Mouse (Mus musculus): ENCODE data around the gene Chst11. TPM values are rescaled to one million over a fixed set of nuclear protein-coding genes. Genes with fewer than 3 reads are reported as not detected.

Chst11 gene
- total and polyA plus RNA-seq, 3 experiments: 3.1 to 10.6 TPM; not detected in 1

- TF ChIP-seq JUND (IDR thresholded peaks at IDR 0.05; ENCODE audit: low read depth, low read length) (no peak), POLR2AphosphoS5 (IDR thresholded peaks at IDR 0.05; ENCODE audit: borderline replicate concordance, low read depth, low read length) (no peak), MEF2A (IDR thresholded peaks at IDR 0.05; ENCODE audit: extremely low read depth, insufficient replicate concordance, low read depth, low read length, poor library complexity, severe bottlenecking) (no peak), TAL1 (IDR thresholded peaks at IDR 0.05; ENCODE audit: low read length) (peak; percentile 89), UBTF (IDR thresholded peaks at IDR 0.05; ENCODE audit: borderline replicate concordance, insufficient read depth, low read depth, low read length) (no peak), ETS1 (IDR thresholded peaks at IDR 0.05; ENCODE audit: low read depth, low read length) (peak; percentile 61), GABPA (IDR thresholded peaks at IDR 0.05; ENCODE audit: low read depth, low read length) (no peak), CTCF (IDR thresholded peaks at IDR 0.05 in 2 of 3, conservative IDR thresholded peaks at IDR 0.05 in 1 of 3; ENCODE audit: control insufficient read depth in 1 of 3, insufficient read depth in 1 of 3, low read depth in 2 of 3, low read length in 3 of 3, poor library complexity in 1 of 3, severe bottlenecking in 1 of 3) (no peak), MYB (IDR thresholded peaks at IDR 0.05; ENCODE audit: low read depth, low read length) (peak; percentile 42; the same call in 1 of the 2 replicates), SIN3A (IDR thresholded peaks at IDR 0.05; ENCODE audit: low read length) (peak; percentile 65), POLR2AphosphoS2 (IDR thresholded peaks at IDR 0.05; ENCODE audit: low read length) (no peak), BHLHE40 (IDR thresholded peaks at IDR 0.05; ENCODE audit: borderline replicate concordance, low read depth, low read length) (no peak), MAFK (IDR thresholded peaks at IDR 0.05; ENCODE audit: borderline replicate concordance, low read depth, low read length) (no peak)
Measured at GRCm38 (mm10) chr10:82962018-82962417, 23.3 kb upstream of the Chst11 start (continued).

DNA sequence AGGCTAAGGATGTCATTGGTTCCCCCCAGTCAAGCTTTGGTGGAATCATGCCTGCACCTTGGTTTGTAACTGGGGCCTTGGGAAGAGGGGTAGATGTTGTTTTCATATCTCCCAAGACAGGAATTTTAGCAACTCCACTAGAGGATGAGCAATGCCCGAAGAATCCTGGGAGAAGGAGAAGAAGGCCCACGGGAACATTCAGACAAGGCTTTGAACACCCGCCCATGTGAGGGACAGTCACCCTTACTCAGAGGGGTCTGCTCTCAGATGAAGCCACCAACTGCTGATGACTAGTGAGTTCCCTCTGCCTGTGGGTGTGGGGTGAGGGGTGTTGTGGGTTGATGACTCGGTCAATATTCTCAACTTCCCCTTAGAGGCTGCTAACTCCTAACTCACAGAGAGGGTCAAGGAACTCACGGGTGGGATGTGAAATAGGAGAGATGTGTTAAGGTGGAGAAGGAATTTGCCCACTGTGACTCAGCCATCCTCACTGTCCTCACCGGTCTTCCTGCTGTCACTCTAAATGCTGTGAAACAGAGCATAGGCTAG, 22.8 kb upstream of the Chst11 start:
- no peak overlapping the region for H3K9ac ChIP-seq (ENCODE audit: control insufficient read depth, low read depth, low read length, poor library complexity, severe bottlenecking)
- H3K79me2 ChIP-seq (ENCODE audit: control insufficient read depth, insufficient read depth, low read length, poor library complexity): no peaks in the 10 kb centered on the region
- DNase-seq (ENCODE audit: low read depth, low spot score): peak; percentile 54
- H3K4me3 ChIP-seq (ENCODE audit: control insufficient read depth in 1 of 2, insufficient read depth in 1 of 2, low read depth in 2 of 2, low read length in 2 of 2): no peak overlapping the region
- TF ChIP-seq UBTF (IDR thresholded peaks at IDR 0.05; ENCODE audit: borderline replicate concordance, insufficient read depth, low read depth, low read length) (no peak), ETS1 (IDR thresholded peaks at IDR 0.05; ENCODE audit: low read depth, low read length) (no peak), SMC3 (IDR thresholded peaks at IDR 0.05; ENCODE audit: low read depth, low read length) (no peak), RCOR1 (IDR thresholded peaks at IDR 0.05; ENCODE audit: low read depth, low read length) (no peak), MAX (IDR thresholded peaks at IDR 0.05; ENCODE audit: low read length) (no peak), NELFE (IDR thresholded peaks at IDR 0.05; ENCODE audit: low read depth, low read length) (no peak), ELF1 (IDR thresholded peaks at IDR 0.05; ENCODE audit: low read depth, low read length) (no peak), EP300 (IDR thresholded peaks at IDR 0.05; ENCODE audit: low read depth in 1 of 2, low read length in 2 of 2) (0 out of 4 replicates have a peak, but pooled peaks of 1 of the 2 experiments have one; percentile 6), MYB (IDR thresholded peaks at IDR 0.05; ENCODE audit: low read depth, low read length) (no peak), POLR2AphosphoS2 (IDR thresholded peaks at IDR 0.05; ENCODE audit: low read length) (no peak), ZC3H11A (IDR thresholded peaks at IDR 0.05; ENCODE audit: low read depth, low read length) (no peak), SIN3A (IDR thresholded peaks at IDR 0.05; ENCODE audit: low read length) (no peak), USF1 (IDR thresholded peaks at IDR 0.05; ENCODE audit: low read depth, low read length) (no peak), CTCF (IDR thresholded peaks at IDR 0.05 in 2 of 3, conservative IDR thresholded peaks at IDR 0.05 in 1 of 3; ENCODE audit: control insufficient read depth in 1 of 3, insufficient read depth in 1 of 3, low read depth in 2 of 3, low read length in 3 of 3, poor library complexity in 1 of 3, severe bottlenecking in 1 of 3) (no peak), CHD1 (IDR thresholded peaks at IDR 0.05; ENCODE audit: low read depth, low read length) (no peak), POLR2AphosphoS5 (IDR thresholded peaks at IDR 0.05; ENCODE audit: borderline replicate concordance, low read depth, low read length) (no peak), CHD2 (IDR thresholded peaks at IDR 0.05; ENCODE audit: low read length) (no peak), HCFC1 (IDR thresholded peaks at IDR 0.05; ENCODE audit: low read depth, low read length) (no peak), TBP (IDR thresholded peaks at IDR 0.05; ENCODE audit: low read depth, low read length) (0 out of 2 replicates have a peak, but pooled peaks have one; percentile 34), RAD21 (IDR thresholded peaks at IDR 0.05; ENCODE audit: low read depth, low read length) (no peak), MAZ (IDR thresholded peaks at IDR 0.05; ENCODE audit: low read depth, low read length) (no peak), ZNF384 (IDR thresholded peaks at IDR 0.05; ENCODE audit: low read depth, low read length) (no peak), KAT2A (conservative IDR thresholded peaks at IDR 0.05; ENCODE audit: low read depth, low read length) (no peak), GABPA (IDR thresholded peaks at IDR 0.05; ENCODE audit: low read depth, low read length) (no peak), POLR2A (IDR thresholded peaks at IDR 0.05; ENCODE audit: control insufficient read depth in 1 of 2, insufficient read depth in 1 of 2, low read depth in 1 of 2, low read length in 2 of 2, poor library complexity in 1 of 2) (peak in 1 of 2 experiments; percentile 25; a peak in 1 of 4 replicates), BHLHE40 (IDR thresholded peaks at IDR 0.05; ENCODE audit: borderline replicate concordance, low read depth, low read length) (no peak), MAFK (IDR thresholded peaks at IDR 0.05; ENCODE audit: borderline replicate concordance, low read depth, low read length) (no peak)
- H3K27me3 ChIP-seq (ENCODE audit: control insufficient read depth in 1 of 2, insufficient read depth in 2 of 2, low read length in 2 of 2): no peaks in the 10 kb centered on the region
- H3K4me1 ChIP-seq (ENCODE audit: control insufficient read depth in 1 of 2, insufficient read depth in 2 of 2, low read length in 2 of 2): peaks cover 0 to 26% of the 10 kb centered on the region in 2 experiments; a peak in 3 of 4 replicates
- H3K9me3 ChIP-seq (replicated peaks; ENCODE audit: insufficient read depth, low read length): no peaks in the 10 kb centered on the region
- H3K27ac ChIP-seq (ENCODE audit: control insufficient read depth, low read depth, low read length): peak overlapping the region; percentile 13; the same call in 1 of the 2 replicates
- H3K36me3 ChIP-seq (ENCODE audit: control insufficient read depth in 1 of 2, insufficient read depth in 2 of 2, low read length in 2 of 2): peaks cover 0 to 6% of the 10 kb centered on the region in 2 experiments; a peak in 2 of 4 replicates
